Mouse (Mus musculus) right cerebral cortex, adult 2 months (tissue): ENCODE measurements around the gene Epb41.
A peak's percentile ranks its signal among the peaks of the same experiment; 100 is the strongest.

ENCODE experiments used
- DNase-seq, 2 experiments: peaks; one replicate each; pipeline ENCODE4 v3.0.0; 2021 to 2022; ENCODE audit warnings: low spot score in 2 of 2

Epb41 gene

GRCm38 (mm10) chr4:132048011-132048991, 26.8 kb downstream of the Epb41 start:
- DNase-seq, result peak; percentile 11 to 28

- DNase-seq, result no peak
These were observed 31.4 kb downstream of the Epb41 start for GRCm38 (mm10) chr4:132043726-132044125.

DNA sequence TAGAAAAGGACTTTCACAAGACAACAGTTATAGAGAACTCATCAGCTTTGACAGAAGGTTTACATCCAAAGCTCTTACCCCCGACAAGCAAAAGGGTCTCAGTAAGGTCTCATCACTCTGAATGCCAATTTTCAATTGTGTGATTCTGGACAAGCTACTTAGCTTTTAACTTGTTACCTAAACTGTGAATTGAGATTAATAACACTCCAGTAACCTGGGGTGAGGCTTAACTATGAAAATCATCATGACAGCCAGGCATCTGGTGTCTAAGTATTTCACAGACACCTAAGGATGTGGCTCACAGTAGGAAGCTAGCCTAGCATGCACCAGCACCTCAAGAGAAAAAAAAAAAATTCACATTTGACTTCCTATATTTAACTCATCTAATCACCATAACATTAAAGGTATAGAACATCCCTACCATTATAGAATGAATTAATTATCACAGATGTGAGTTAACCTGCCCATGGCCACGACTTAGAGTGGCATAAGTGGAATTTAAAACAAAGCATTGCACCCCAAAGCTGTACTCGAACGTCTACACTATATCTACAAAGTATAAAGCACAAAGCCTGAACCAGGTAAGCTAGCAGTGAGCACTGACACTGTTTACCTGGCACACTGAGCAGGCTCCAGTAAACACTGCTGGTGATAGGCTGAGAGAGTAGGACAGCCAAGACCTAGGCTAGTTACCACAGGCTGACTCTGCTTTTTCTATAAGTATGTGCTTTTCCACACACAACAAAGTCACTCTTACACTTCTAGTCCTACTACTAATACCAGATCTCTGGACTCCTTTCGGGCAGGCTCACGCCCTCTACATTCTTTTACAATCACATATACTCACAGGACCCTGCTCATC, 33.4 kb downstream of the Epb41 start:
- no peak for DNase-seq

- no peak for DNase-seq
These were observed 35.0 kb downstream of the Epb41 start for GRCm38 (mm10) chr4:132039975-132040645.

- no peak for DNase-seq
These were observed 35.6 kb downstream of the Epb41 start for GRCm38 (mm10) chr4:132039521-132039920.

GRCm38 (mm10) chr4:132038809-132039208, 36.3 kb downstream of the Epb41 start:
- DNase-seq, result no peak

- no peak for DNase-seq
These were observed 37.1 kb downstream of the Epb41 start for GRCm38 (mm10) chr4:132037991-132038390.

GRCm38 (mm10) chr4:132037137-132037536, 38.0 kb downstream of the Epb41 start:
- DNase-seq, result no peak

DNA sequence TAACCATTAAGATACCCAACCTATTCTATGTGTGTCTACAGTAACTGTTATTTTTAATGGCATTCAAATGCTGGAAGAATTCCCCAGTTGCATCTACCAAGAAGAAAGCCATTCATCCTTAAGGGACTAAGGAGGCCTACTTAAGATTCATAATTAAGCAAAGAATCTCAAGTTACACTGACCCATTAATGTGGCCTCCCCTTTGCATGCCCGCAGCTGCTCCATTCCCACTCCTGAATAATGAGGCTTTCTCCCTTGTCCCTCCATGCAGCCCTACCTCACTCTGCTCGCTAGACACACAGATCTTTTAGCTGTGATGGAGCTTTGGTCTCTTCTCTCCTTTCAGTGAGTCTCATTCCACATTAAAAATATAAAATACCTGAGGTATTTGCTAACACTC, 40.9 kb downstream of the Epb41 start:
- no peak for DNase-seq

- DNase-seq, result no peak
These were observed 41.9 kb downstream of the Epb41 start for GRCm38 (mm10) chr4:132033183-132033582.

DNA sequence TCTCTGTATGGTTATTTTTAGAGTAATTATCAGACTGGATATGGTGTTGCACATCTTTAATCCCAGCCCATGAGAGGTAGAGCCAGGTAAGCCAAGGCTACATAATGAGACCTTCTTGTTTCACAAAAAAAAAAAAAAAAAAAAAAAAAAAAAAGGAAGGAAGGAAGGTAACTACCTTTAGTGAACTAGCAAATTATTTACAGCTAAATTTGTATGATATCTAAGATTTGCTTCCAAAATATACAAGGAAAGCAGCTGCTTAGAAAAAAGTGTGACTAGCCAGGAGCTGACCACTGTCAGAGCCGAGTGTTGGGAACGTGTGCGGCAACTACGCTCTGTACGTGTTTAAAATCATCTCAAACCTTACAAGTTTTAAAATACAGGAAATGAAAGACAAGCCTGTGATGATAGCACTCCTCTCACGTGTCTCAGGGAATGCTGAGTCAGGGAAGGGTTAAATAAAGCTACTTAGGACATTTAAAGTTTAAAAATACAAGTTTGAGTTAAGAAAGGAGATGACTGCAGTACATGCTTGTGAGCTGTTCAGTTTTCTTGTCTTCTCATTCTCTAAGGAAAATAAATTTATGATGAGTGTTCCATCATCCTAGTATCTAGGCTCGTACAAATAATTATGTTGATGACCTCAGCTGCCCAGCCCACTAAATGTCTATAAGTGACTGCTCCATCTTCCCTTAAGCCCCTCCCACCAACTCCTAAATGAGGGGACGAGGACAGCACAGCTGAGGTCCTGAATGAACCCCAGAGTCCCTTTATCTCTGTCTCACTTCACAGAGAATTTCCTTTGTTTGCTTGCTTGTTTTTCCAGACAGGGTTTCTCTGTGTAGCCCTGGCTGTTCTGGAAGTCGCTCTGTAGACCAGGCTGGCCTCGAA, 45.0 kb downstream of the Epb41 start:
- DNase-seq, result no peak

- no peak for DNase-seq
These were observed 47.3 kb downstream of the Epb41 start for GRCm38 (mm10) chr4:132027806-132028205.

- DNase-seq, result no peak
These were observed 48.0 kb downstream of the Epb41 start for GRCm38 (mm10) chr4:132027167-132027566.

GRCm38 (mm10) chr4:132025738-132026527, 49.2 kb downstream of the Epb41 start:
- no peak for DNase-seq

DNA sequence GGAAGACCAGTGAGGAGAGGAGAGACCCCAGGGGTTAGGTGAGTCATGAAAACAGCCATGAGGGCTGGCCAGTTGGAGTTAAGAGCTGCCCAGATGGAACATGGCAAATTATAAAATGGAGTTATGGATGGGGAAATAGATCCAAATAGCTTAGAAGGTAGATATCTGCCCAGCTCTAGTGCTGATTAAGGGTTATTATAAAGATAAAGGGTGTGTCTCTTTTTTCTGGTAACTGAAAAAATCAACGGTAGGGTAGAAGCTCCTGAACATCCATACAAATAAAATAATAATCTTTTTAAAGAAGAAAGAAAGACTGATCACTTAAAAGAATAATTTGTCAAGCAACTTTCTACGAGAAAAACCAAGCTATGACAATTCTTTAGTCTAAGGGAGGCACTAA, 49.9 kb downstream of the Epb41 start:
- no peak for DNase-seq

GRCm38 (mm10) chr4:132023816-132024215, 51.3 kb downstream of the Epb41 start:
- no peak for DNase-seq

DNA sequence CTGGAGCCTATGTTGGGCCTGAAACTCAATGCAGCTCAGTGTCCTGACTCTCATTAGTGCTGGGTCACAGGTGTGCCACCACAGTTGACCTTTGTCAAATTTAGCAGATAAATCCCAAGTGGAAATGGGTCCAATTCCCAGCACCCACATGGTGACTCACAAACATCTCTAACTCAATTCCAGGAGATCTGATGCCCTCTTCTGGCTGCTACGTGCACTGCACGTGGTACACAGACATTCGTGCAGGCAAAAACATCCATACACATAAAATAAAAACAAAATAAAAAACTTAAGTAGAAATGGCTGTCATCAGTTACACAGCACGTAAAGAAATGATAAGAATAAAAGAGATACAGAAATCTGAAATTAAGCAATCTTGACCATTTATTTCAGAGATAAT, 52.5 kb downstream of the Epb41 start:
- no peak for DNase-seq

DNA sequence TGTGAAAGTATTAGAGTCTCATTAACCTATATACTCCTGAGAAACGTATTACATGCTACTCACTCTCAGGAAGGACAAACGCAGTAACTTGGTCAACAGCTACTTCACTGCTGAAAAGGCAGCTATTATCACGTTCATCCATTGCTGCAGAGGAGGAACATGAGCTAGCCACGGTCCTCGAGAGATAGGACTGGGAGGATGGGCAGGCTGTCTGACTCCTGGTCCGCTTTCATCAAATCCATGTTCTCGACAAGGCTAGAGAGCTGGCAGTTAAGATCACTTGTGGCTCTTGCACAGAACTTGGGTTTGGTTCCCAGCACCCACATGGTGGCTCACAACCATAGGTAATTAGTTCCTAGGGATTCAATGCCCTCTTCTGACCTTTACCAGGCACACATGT, 53.2 kb downstream of the Epb41 start:
- DNase-seq, result no peak

GRCm38 (mm10) chr4:132018547-132018946, 56.6 kb downstream of the Epb41 start:
- DNase-seq, result no peak

- DNase-seq, result no peak
These were observed 59.7 kb downstream of the Epb41 start for GRCm38 (mm10) chr4:132015374-132015773.
